Mouse (Mus musculus): ENCODE data around the gene Il17rd. TPM values are rescaled to one million over a fixed set of nuclear protein-coding genes. Genes with fewer than 3 reads are reported as not detected.

Gene Il17rd
- polyA plus RNA-seq, 1 experiment from 2014 or later = 0.80 TPM

GRCm38 (mm10) chr14:27050560-27051510 is 12.1 kb downstream of the Il17rd start:
- 56% methylated on average over 18 of the region's 18 CpGs for WGBS
- Histone ChIP-seq H3K4me3 (ENCODE audit: low read depth, low read length) (no peak overlapping the region), H3K36me3 (ENCODE audit: control insufficient read depth, insufficient read depth, low read length) (no peaks in the 10 kb centered on the region), H3K4me2 (no peak overlapping the region), H3K4me1 (replicated peaks; ENCODE audit: control insufficient read depth, insufficient read depth, low read length) (peaks cover 5% of the 10 kb centered on the region; the same call in 1 of the 2 replicates), H3K27ac (ENCODE audit: low read depth, low read length) (no peak overlapping the region), H3K27me3 (replicated peaks; ENCODE audit: control insufficient read depth, insufficient read depth, low read length) (peaks cover 2% of the 10 kb centered on the region; the same call in 1 of the 2 replicates), H3K9ac (ENCODE audit: low read depth, low read length) (no peak overlapping the region), H3K9me3 (ENCODE audit: control insufficient read depth, low read length) (no peaks in the 10 kb centered on the region)
- ATAC-seq (replicated peaks; ENCODE audit: low FRiP score) (no peak), DNase-seq (ENCODE audit: low spot score) (no peak)

GRCm38 (mm10) chr14:27051511-27051895 is 12.8 kb downstream of the Il17rd start:
- DNase-seq (ENCODE audit: low spot score) = no peak
- H3K4me2 ChIP-seq = no peak overlapping the region
- 71% methylated on average over 5 of the region's 5 CpGs for WGBS
- no peak overlapping the region for H3K4me3 ChIP-seq (ENCODE audit: low read depth, low read length)
- no peak for ATAC-seq (replicated peaks; ENCODE audit: low FRiP score)
- H3K9me3 ChIP-seq (ENCODE audit: control insufficient read depth, low read length) = no peaks in the 10 kb centered on the region
- H3K4me1 ChIP-seq (replicated peaks; ENCODE audit: control insufficient read depth, insufficient read depth, low read length) = peaks cover 5% of the 10 kb centered on the region; the same call in 1 of the 2 replicates
- H3K36me3 ChIP-seq (ENCODE audit: control insufficient read depth, insufficient read depth, low read length) = no peaks in the 10 kb centered on the region
- no peak overlapping the region for H3K9ac ChIP-seq (ENCODE audit: low read depth, low read length)
- peaks cover 2% of the 10 kb centered on the region; the same call in 1 of the 2 replicates for H3K27me3 ChIP-seq (replicated peaks; ENCODE audit: control insufficient read depth, insufficient read depth, low read length)
- no peak overlapping the region for H3K27ac ChIP-seq (ENCODE audit: low read depth, low read length)

- H3K9ac ChIP-seq (ENCODE audit: low read depth, low read length) = no peak overlapping the region
- no peak for ATAC-seq (replicated peaks; ENCODE audit: low FRiP score)
- H3K4me1 ChIP-seq (replicated peaks; ENCODE audit: control insufficient read depth, insufficient read depth, low read length) = peaks cover 5% of the 10 kb centered on the region
- no peaks in the 10 kb centered on the region for H3K9me3 ChIP-seq (ENCODE audit: control insufficient read depth, low read length)
- no peaks in the 10 kb centered on the region for H3K36me3 ChIP-seq (ENCODE audit: control insufficient read depth, insufficient read depth, low read length)
- no peak for DNase-seq (ENCODE audit: low spot score)
- H3K4me2 ChIP-seq = no peak overlapping the region; the same call in 1 of the 2 replicates
- 0 out of 2 replicates have a peak, but pooled peaks cover 12% of the 10 kb centered on the region for H3K27me3 ChIP-seq (replicated peaks; ENCODE audit: control insufficient read depth, insufficient read depth, low read length)
- no peak overlapping the region for H3K4me3 ChIP-seq (ENCODE audit: low read depth, low read length)
- WGBS = 22% methylated on average over 13 of the region's 13 CpGs
- no peak overlapping the region for H3K27ac ChIP-seq (ENCODE audit: low read depth, low read length)
Measured at GRCm38 (mm10) chr14:27058535-27059223, 19.9 kb downstream of the Il17rd start.

GRCm38 (mm10) chr14:27059224-27059558 is 20.4 kb downstream of the Il17rd start:
- no peak overlapping the region for H3K4me2 ChIP-seq
- 0 out of 2 replicates have a peak, but pooled peaks cover 10% of the 10 kb centered on the region for H3K27me3 ChIP-seq (replicated peaks; ENCODE audit: control insufficient read depth, insufficient read depth, low read length)
- no peaks in the 10 kb centered on the region for H3K36me3 ChIP-seq (ENCODE audit: control insufficient read depth, insufficient read depth, low read length)
- H3K4me1 ChIP-seq (replicated peaks; ENCODE audit: control insufficient read depth, insufficient read depth, low read length) = peaks cover 5% of the 10 kb centered on the region
- no peaks in the 10 kb centered on the region for H3K9me3 ChIP-seq (ENCODE audit: control insufficient read depth, low read length)
- ATAC-seq (replicated peaks; ENCODE audit: low FRiP score) (no peak), DNase-seq (ENCODE audit: low spot score) (no peak)
- H3K9ac ChIP-seq (ENCODE audit: low read depth, low read length) = no peak overlapping the region
- 31% methylated on average over 8 of the region's 8 CpGs for WGBS
- H3K27ac ChIP-seq (ENCODE audit: low read depth, low read length) = no peak overlapping the region
- no peak overlapping the region for H3K4me3 ChIP-seq (ENCODE audit: low read depth, low read length)

- Histone ChIP-seq H3K27me3 (replicated peaks; ENCODE audit: control insufficient read depth, insufficient read depth, low read length) (0 out of 2 replicates have a peak, but pooled peaks cover 1% of the 10 kb centered on the region), H3K4me3 (ENCODE audit: low read depth, low read length) (no peak overlapping the region), H3K4me1 (replicated peaks; ENCODE audit: control insufficient read depth, insufficient read depth, low read length) (peaks cover 4% of the 10 kb centered on the region), H3K36me3 (ENCODE audit: control insufficient read depth, insufficient read depth, low read length) (no peaks in the 10 kb centered on the region), H3K9ac (ENCODE audit: low read depth, low read length) (no peak overlapping the region), H3K27ac (ENCODE audit: low read depth, low read length) (no peak overlapping the region), H3K9me3 (ENCODE audit: control insufficient read depth, low read length) (no peaks in the 10 kb centered on the region), H3K4me2 (no peak overlapping the region)
- no peak for ATAC-seq (replicated peaks; ENCODE audit: low FRiP score)
- 86% methylated on average over 1 of the region's 1 CpGs for WGBS
- DNase-seq (ENCODE audit: low spot score) = no peak
Measured at GRCm38 (mm10) chr14:27063338-27063737, 24.6 kb downstream of the Il17rd start.

GRCm38 (mm10) chr14:27066171-27066929 is 27.6 kb downstream of the Il17rd start:
- Histone ChIP-seq H3K27me3 (replicated peaks; ENCODE audit: control insufficient read depth, insufficient read depth, low read length) (no peaks in the 10 kb centered on the region), H3K4me3 (ENCODE audit: low read depth, low read length) (no peak overlapping the region), H3K4me1 (replicated peaks; ENCODE audit: control insufficient read depth, insufficient read depth, low read length) (peaks cover 3% of the 10 kb centered on the region; the same call in 1 of the 2 replicates), H3K9ac (ENCODE audit: low read depth, low read length) (no peak overlapping the region), H3K4me2 (no peak overlapping the region), H3K36me3 (ENCODE audit: control insufficient read depth, insufficient read depth, low read length) (no peaks in the 10 kb centered on the region), H3K9me3 (ENCODE audit: control insufficient read depth, low read length) (no peaks in the 10 kb centered on the region), H3K27ac (ENCODE audit: low read depth, low read length) (peak overlapping the region; percentile 32; the same call in 1 of the 2 replicates)
- DNase-seq (ENCODE audit: low spot score) (no peak), ATAC-seq (replicated peaks; ENCODE audit: low FRiP score) (no peak)
- 10% methylated on average over 9 of the region's 9 CpGs for WGBS

- ATAC-seq (replicated peaks; ENCODE audit: low FRiP score) (no peak), DNase-seq (ENCODE audit: low spot score) (no peak)
- 60% methylated on average over 6 of the region's 6 CpGs for WGBS
- Histone ChIP-seq H3K4me3 (ENCODE audit: low read depth, low read length) (no peak overlapping the region), H3K27ac (ENCODE audit: low read depth, low read length) (no peak overlapping the region), H3K4me2 (no peak overlapping the region), H3K9ac (ENCODE audit: low read depth, low read length) (no peak overlapping the region), H3K27me3 (replicated peaks; ENCODE audit: control insufficient read depth, insufficient read depth, low read length) (no peaks in the 10 kb centered on the region), H3K4me1 (replicated peaks; ENCODE audit: control insufficient read depth, insufficient read depth, low read length) (peaks cover 13% of the 10 kb centered on the region; the same call in 1 of the 2 replicates), H3K9me3 (ENCODE audit: control insufficient read depth, low read length) (no peaks in the 10 kb centered on the region), H3K36me3 (ENCODE audit: control insufficient read depth, insufficient read depth, low read length) (no peaks in the 10 kb centered on the region)
Measured at GRCm38 (mm10) chr14:27067866-27068271, 29.1 kb downstream of the Il17rd start.

GRCm38 (mm10) chr14:27069434-27070097 is 30.8 kb downstream of the Il17rd start:
- no peak overlapping the region for H3K4me3 ChIP-seq (ENCODE audit: low read depth, low read length)
- ATAC-seq (replicated peaks; ENCODE audit: low FRiP score) = no peak
- peaks cover 25% of the 10 kb centered on the region for H3K4me1 ChIP-seq (replicated peaks; ENCODE audit: control insufficient read depth, insufficient read depth, low read length)
- H3K9ac ChIP-seq (ENCODE audit: low read depth, low read length) = no peak overlapping the region
- no peak for DNase-seq (ENCODE audit: low spot score)
- WGBS = 42% methylated on average over 8 of the region's 8 CpGs
- H3K27me3 ChIP-seq (replicated peaks; ENCODE audit: control insufficient read depth, insufficient read depth, low read length) = no peaks in the 10 kb centered on the region
- peak overlapping the region; percentile 39; the same call in 1 of the 2 replicates for H3K27ac ChIP-seq (ENCODE audit: low read depth, low read length)
- H3K36me3 ChIP-seq (ENCODE audit: control insufficient read depth, insufficient read depth, low read length) = no peaks in the 10 kb centered on the region
- H3K9me3 ChIP-seq (ENCODE audit: control insufficient read depth, low read length) = no peaks in the 10 kb centered on the region
- H3K4me2 ChIP-seq = no peak overlapping the region
